Mouse (Mus musculus) limb, embryonic 14.5 days (tissue): ENCODE measurements at regions not wholly inside any gene's neighbourhood (a gene's known extent, or its start where the extent isn't known, plus 50 kb on each side); places are given as distances from the start of the nearest gene placed in this dataset.

ENCODE experiments used
- ATAC-seq: fragments of 200-750 bp; cut with Nextera tagmentation; 2 replicates; pipeline ENCODE4 v1.8.0; 2017; ENCODE audit warnings: low read depth, moderate number of reproducible peaks, moderate TSS enrichment; ENCODE audit not compliant: low FRiP score
- DNase-seq: peaks from one replicate; pipeline ENCODE4 v3.0.0-alpha.2; 2015; ENCODE audit warnings: low spot score
- H3K27ac ChIP-seq: fragments of 300-500 bp; sonication (generic); replicated peaks from 2 replicates; pipeline ENCODE4 v1.5.1; 2014; ENCODE audit warnings: low read depth, mild to moderate bottlenecking, low read length, moderate library complexity, mixed read lengths
- H3K27me3 ChIP-seq: fragments of 300-500 bp; sonication (generic); 2 replicates; pipeline ENCODE4 v1.6.1; 2014; ENCODE audit warnings: low read length, mixed read lengths; ENCODE audit not compliant: control insufficient read depth, insufficient read depth
- H3K36me3 ChIP-seq: fragments of 300-500 bp; sonication (generic); 2 replicates; pipeline ENCODE4 v1.6.1; 2014; ENCODE audit warnings: mild to moderate bottlenecking, low read length, moderate library complexity, mixed read lengths; ENCODE audit not compliant: control insufficient read depth, insufficient read depth
- H3K4me1 ChIP-seq: fragments of 300-500 bp; sonication (generic); 2 replicates; pipeline ENCODE4 v1.6.1; 2014; ENCODE audit warnings: antibody characterized with exemption, low read length, mixed read lengths; ENCODE audit not compliant: control insufficient read depth, insufficient read depth
- H3K4me2 ChIP-seq: fragments of 300-500 bp; sonication (generic); replicated peaks from 2 replicates; pipeline ENCODE4 v1.6.1; 2014; ENCODE audit warnings: low read depth, mild to moderate bottlenecking, low read length, moderate library complexity; ENCODE audit not compliant: severe bottlenecking
- H3K4me3 ChIP-seq: fragments of 300-500 bp; sonication (generic); replicated peaks from 2 replicates; pipeline ENCODE4 v1.5.1; 2014; ENCODE audit warnings: low read length
- H3K9ac ChIP-seq: fragments of 300-500 bp; sonication (generic); 2 replicates; pipeline ENCODE4 v1.6.1; 2014; ENCODE audit warnings: mild to moderate bottlenecking, low read depth, low read length, moderate library complexity; ENCODE audit not compliant: severe bottlenecking
- H3K9me3 ChIP-seq: fragments of 300-500 bp; sonication (generic); 2 replicates; pipeline ENCODE4 v1.6.1; 2016; ENCODE audit warnings: low read length; ENCODE audit not compliant: control insufficient read depth
- POLR2A ChIP-seq: fragments of 200-500 bp; IDR thresholded peaks from 2 replicates; pipeline ENCODE4 v1.8.0; 2012; ENCODE audit warnings: inconsistent platforms, mild to moderate bottlenecking, moderate library complexity, borderline replicate concordance; ENCODE audit not compliant: insufficient read depth, insufficient read length; ENCODE audit errors: extremely low read depth
- WGBS: fragments of 180-500 bp; shearing (Covaris S2); extraction: QIAGEN DNeasy Blood & Tissue Kit; methylation state at CpG from one replicate; pipeline ENCODE4 v1.1.7; 2014; 5-methylcytosine and 5-hydroxymethylcytosine counted together

DNA sequence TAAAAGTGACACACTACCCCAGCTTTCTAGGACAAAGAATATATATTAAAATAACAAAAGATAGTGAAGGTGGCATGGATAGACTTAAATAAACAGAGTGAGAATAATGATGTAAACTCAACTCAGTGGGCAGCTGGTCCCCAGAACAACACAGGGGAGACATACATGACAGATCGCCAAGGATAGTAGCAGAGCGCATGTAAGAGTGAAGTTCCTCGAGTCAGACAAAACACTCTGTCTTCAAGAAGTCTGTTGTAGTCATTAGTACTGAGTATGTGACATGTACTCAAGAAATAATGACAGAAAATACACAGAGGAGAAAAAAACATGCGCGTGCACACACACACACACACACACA is 74.8 kb upstream of the Stxbp5l start:
- DNase-seq (no peak), ATAC-seq (no peak)
- no peak overlapping the region for H3K4me2 ChIP-seq
- H3K36me3 ChIP-seq = no peaks in the 10 kb centered on the region
- WGBS = 87% methylated on average over 5 of the region's 5 CpGs
- no peak overlapping the region for H3K4me3 ChIP-seq
- H3K9ac ChIP-seq = no peak overlapping the region
- TF ChIP-seq POLR2A = no peak
- no peak overlapping the region for H3K27ac ChIP-seq
- no peaks in the 10 kb centered on the region for H3K9me3 ChIP-seq
- H3K27me3 ChIP-seq = no peaks in the 10 kb centered on the region
- H3K4me1 ChIP-seq = no peaks in the 10 kb centered on the region

- Histone ChIP-seq H3K9me3 (no peaks in the 10 kb centered on the region), H3K4me3 (no peak overlapping the region), H3K4me1 (no peaks in the 10 kb centered on the region), H3K27ac (no peak overlapping the region), H3K4me2 (no peak overlapping the region), H3K36me3 (no peaks in the 10 kb centered on the region), H3K27me3 (no peaks in the 10 kb centered on the region), H3K9ac (no peak overlapping the region)
- no peak for TF ChIP-seq POLR2A
- 74% methylated on average over 4 of the region's 4 CpGs for WGBS
- no peak for DNase-seq
- no peak for ATAC-seq
Measured at GRCm38 (mm10) chr16:37458592-37459532, 74.1 kb upstream of the Stxbp5l start.

DNA sequence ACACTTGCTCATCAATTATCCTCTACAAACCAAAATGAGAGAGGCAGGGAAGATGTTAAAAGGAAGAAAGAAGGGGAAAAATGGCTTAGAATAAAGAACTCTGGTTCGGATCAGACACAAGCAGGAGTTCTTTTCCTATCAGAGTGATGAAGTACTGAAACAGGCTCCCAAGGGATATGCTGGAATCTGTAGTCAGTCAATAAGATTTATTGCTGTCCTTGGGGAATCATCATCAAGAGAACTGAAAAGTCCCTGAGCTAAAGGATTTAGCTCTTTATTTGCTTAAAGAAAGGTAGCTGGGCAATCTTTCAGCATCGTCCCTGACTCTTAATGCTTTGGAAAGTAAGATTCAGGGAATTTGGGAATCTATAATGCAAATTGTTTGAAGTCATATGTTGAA is 71.2 kb upstream of the Stxbp5l start:
- Histone ChIP-seq H3K4me1 (no peaks in the 10 kb centered on the region), H3K36me3 (no peaks in the 10 kb centered on the region)
- 64% methylated on average over 2 of the region's 2 CpGs for WGBS

GRCm38 (mm10) chr16:37449846-37450245 is 65.1 kb upstream of the Stxbp5l start:
- H3K27me3 ChIP-seq = no peaks in the 10 kb centered on the region
- TF ChIP-seq POLR2A = no peak
- no peak for ATAC-seq
- 80% methylated on average over 5 of the region's 5 CpGs for WGBS
- no peak overlapping the region for H3K9ac ChIP-seq
- H3K4me2 ChIP-seq = no peak overlapping the region
- H3K4me1 ChIP-seq = no peaks in the 10 kb centered on the region
- DNase-seq = no peak
- H3K36me3 ChIP-seq = no peaks in the 10 kb centered on the region
- no peak overlapping the region for H3K27ac ChIP-seq
- no peaks in the 10 kb centered on the region for H3K9me3 ChIP-seq
- H3K4me3 ChIP-seq = no peak overlapping the region

More for the DNA sequence above, 71.2 kb upstream of the Stxbp5l start:
- Histone ChIP-seq H3K27ac (no peak overlapping the region), H3K4me2 (no peak overlapping the region), H3K9ac (no peak overlapping the region), H3K9me3 (no peaks in the 10 kb centered on the region), H3K27me3 (no peaks in the 10 kb centered on the region), H3K4me3 (no peak overlapping the region)
- TF ChIP-seq POLR2A = no peak
- DNase-seq (no peak), ATAC-seq (no peak)

GRCm38 (mm10) chr16:37445756-37446155 is 61.0 kb upstream of the Stxbp5l start:
- no peak for TF ChIP-seq POLR2A
- H3K4me2 ChIP-seq = no peak overlapping the region
- no peak for ATAC-seq
- no peaks in the 10 kb centered on the region for H3K27me3 ChIP-seq
- no peak for DNase-seq
- H3K9ac ChIP-seq = no peak overlapping the region
- H3K4me1 ChIP-seq = no peaks in the 10 kb centered on the region
- WGBS = 56% methylated on average over 1 of the region's 1 CpGs
- H3K36me3 ChIP-seq = no peaks in the 10 kb centered on the region
- H3K9me3 ChIP-seq = no peaks in the 10 kb centered on the region
- H3K4me3 ChIP-seq = no peak overlapping the region
- H3K27ac ChIP-seq = no peak overlapping the region
